Comparison of ENCODE assay signal across 7 mouse cellular contexts in genomic region chr5:146230864-146231654, GRCm38 (mm10). TPM values are rescaled to one million over a fixed set of nuclear protein-coding genes. Genes with fewer than 3 reads are reported as not detected.
A peak's percentile ranks its signal among the peaks of the same experiment; 100 is the strongest.
DNase-seq lines count a peak whose midpoint lies in the region; ATAC-seq lines count a peak whose summit lies in the region.

TSS of gene Cdk8 (plus strand) at chr5:146231230.

- peak; percentile 92 for ATAC-seq in intestine, embryonic 16.5 days
- peak; percentile 90 for ATAC-seq in midbrain, embryonic 11.5 days (ENCODE audit: low FRiP score)

- H3K4me2 ChIP-seq in intestine, embryonic 16.5 days (ENCODE audit: low read depth, low read length) = peak within 1 kb of the TSS; percentile 68
- peak within 1 kb of the TSS; percentile 72 for H3K4me2 ChIP-seq in midbrain, embryonic 11.5 days

- peak within 1 kb of the TSS; percentile 82 for H3K9ac ChIP-seq in intestine, embryonic 16.5 days (ENCODE audit: low read depth, low read length)
- H3K9ac ChIP-seq in midbrain, embryonic 11.5 days (ENCODE audit: low read length) = peak within 1 kb of the TSS; percentile 86

- peaks cover 7% of the 10 kb centered on the region for H3K4me1 ChIP-seq in intestine, embryonic 16.5 days (ENCODE audit: control insufficient read depth, insufficient read depth, low read length)
- peaks cover 8% of the 10 kb centered on the region for H3K4me1 ChIP-seq in midbrain, embryonic 11.5 days (ENCODE audit: control insufficient read depth, insufficient read depth, low read length)

- no peaks in the 10 kb centered on the region for H3K36me3 ChIP-seq in intestine, embryonic 16.5 days (ENCODE audit: control insufficient read depth, insufficient read depth, low read length)
- no peaks in the 10 kb centered on the region for H3K36me3 ChIP-seq in midbrain, embryonic 11.5 days (ENCODE audit: control insufficient read depth, insufficient read depth, low read length)

- peak; percentile 91 for DNase-seq in adrenal gland, adult 8-10 months
- peak; percentile 93 for DNase-seq in embryo, embryonic 9.5 days (ENCODE audit: extremely low spot score)
- DNase-seq in gastrocnemius, postnatal 4 days (ENCODE audit: low spot score in 2 of 2) = peak; percentile 73 to 91
- DNase-seq in left cerebral cortex, postnatal 36 days (ENCODE audit: low spot score in 2 of 2) = peak; percentile 93 to 94
- peak; percentile 100 for DNase-seq in midbrain, embryonic 11.5 days (ENCODE audit: low spot score, missing footprints)
- peak; percentile 95 for DNase-seq in skeletal muscle tissue, adult 2 months (ENCODE audit: low read depth, low spot score)

- H3K4me3 ChIP-seq in intestine, embryonic 16.5 days (ENCODE audit: low read length) = peak within 1 kb of the TSS; percentile 69
- peak within 1 kb of the TSS; percentile 78 for H3K4me3 ChIP-seq in midbrain, embryonic 11.5 days (ENCODE audit: low read depth, low read length)

- intact Hi-C loops in left cerebral cortex, postnatal 36 days (cut with DNase I) = loop anchor here (1.0 to 5.0 kb wide), 2 partner anchors 18 to 61 kb away; no protein-coding TSS in a partner anchor

- no peaks in the 10 kb centered on the region for H3K27me3 ChIP-seq in intestine, embryonic 16.5 days (replicated peaks; ENCODE audit: control insufficient read depth, insufficient read depth, low read length)
- H3K27me3 ChIP-seq in midbrain, embryonic 11.5 days (ENCODE audit: control insufficient read depth, insufficient read depth, low read length) = no peaks in the 10 kb centered on the region

- under 1% methylated on average over 81 of the region's 102 CpGs for WGBS in intestine, embryonic 16.5 days
- under 1% methylated on average over 75 of the region's 102 CpGs for WGBS in midbrain, embryonic 11.5 days

- H3K9me3 ChIP-seq in intestine, embryonic 16.5 days (ENCODE audit: control insufficient read depth, low read length) = no peaks in the 10 kb centered on the region
- no peaks in the 10 kb centered on the region for H3K9me3 ChIP-seq in midbrain, embryonic 11.5 days (ENCODE audit: control insufficient read depth, low read length)

- peak within 1 kb of the TSS; percentile 99 for H3K27ac ChIP-seq in intestine, embryonic 16.5 days (ENCODE audit: low read length)
- H3K27ac ChIP-seq in midbrain, embryonic 11.5 days (ENCODE audit: low read depth, low read length) = peak within 1 kb of the TSS; percentile 96

RNA-seq across cellular contexts. Expression of gene Cdk8, which starts in this region (rescaled TPM):
- total RNA-seq in adrenal gland, adult 8-10 months (2022) = 10 to 100 TPM; 49.4 to 93.5 (median 75.7) TPM
- 10 to 100 TPM; 39.0 to 48.2 TPM for total RNA-seq in gastrocnemius, postnatal 4 days (2021)
- 12.2 and 12.9 TPM in 2 replicates for polyA plus RNA-seq in intestine, embryonic 16.5 days (2015; fragmentation: Nextera tagmentation; extraction: Ambion mirVana)
- 10 to 100 TPM; 37.5 to 43.2 TPM for total RNA-seq in left cerebral cortex, postnatal 36 days (2021)
- polyA plus RNA-seq in midbrain, embryonic 11.5 days (2014; fragmentation: Nextera tagmentation; extraction: Ambion mirVana) = 39.2 and 40.8 TPM in 2 replicates

Comparison
In these comparisons a context has a peak if more than half of its experiments do, and no peak if none do; other contexts are left out.
1. Peak in every context shown above with its lines: DNase-seq, ATAC-seq, H3K4me3 ChIP-seq and H3K27ac ChIP-seq.